Mouse (Mus musculus): ENCODE data around the gene Jsrp1. TPM values are rescaled to one million over a fixed set of nuclear protein-coding genes. Genes with fewer than 3 reads are reported as not detected.

Gene Jsrp1
- polyA plus RNA-seq, 1 experiment from 2014 or later = 5.6 TPM

GRCm38 (mm10) chr10:80848571-80848970 is 35.3 kb upstream of the Jsrp1 start:
- peaks cover 16% of the 10 kb centered on the region for H3K36me3 ChIP-seq (ENCODE audit: control insufficient read depth, insufficient read depth)
- ATAC-seq (replicated peaks; ENCODE audit: extremely low read depth, insufficient read depth, low FRiP score) = 0 out of 2 replicates have a peak, but pooled peaks have one; percentile 25
- 15% methylated on average over 10 of the region's 10 CpGs for WGBS
- H3K27ac ChIP-seq (ENCODE audit: low read length) = no peak overlapping the region
- H3K27me3 ChIP-seq (ENCODE audit: control insufficient read depth, insufficient read depth, low read length) = peaks cover 11% of the 10 kb centered on the region
- H3K9me3 ChIP-seq (replicated peaks; ENCODE audit: control insufficient read depth, low read length) = no peaks in the 10 kb centered on the region
- H3K4me1 ChIP-seq (ENCODE audit: control insufficient read depth, insufficient read depth, low read length) = peaks cover 11% of the 10 kb centered on the region
- H3K4me3 ChIP-seq (ENCODE audit: low read length) = no peak overlapping the region
- H3K4me2 ChIP-seq (ENCODE audit: low read depth, low read length) = no peak overlapping the region
- no peak overlapping the region for H3K9ac ChIP-seq (ENCODE audit: low read length)

GRCm38 (mm10) chr10:80845732-80846131 is 32.4 kb upstream of the Jsrp1 start:
- ATAC-seq (replicated peaks; ENCODE audit: extremely low read depth, insufficient read depth, low FRiP score) = no peak
- Histone ChIP-seq H3K9me3 (replicated peaks; ENCODE audit: control insufficient read depth, low read length) (no peaks in the 10 kb centered on the region), H3K27me3 (ENCODE audit: control insufficient read depth, insufficient read depth, low read length) (peaks cover 26% of the 10 kb centered on the region), H3K9ac (ENCODE audit: low read length) (no peak overlapping the region), H3K27ac (ENCODE audit: low read length) (no peak overlapping the region), H3K4me2 (ENCODE audit: low read depth, low read length) (no peak overlapping the region), H3K4me1 (ENCODE audit: control insufficient read depth, insufficient read depth, low read length) (peaks cover 14% of the 10 kb centered on the region), H3K36me3 (ENCODE audit: control insufficient read depth, insufficient read depth) (no peaks in the 10 kb centered on the region), H3K4me3 (ENCODE audit: low read length) (no peak overlapping the region)
- WGBS = 69% methylated on average over 12 of the region's 12 CpGs

- no peak overlapping the region for H3K4me3 ChIP-seq (ENCODE audit: low read length)
- H3K9ac ChIP-seq (ENCODE audit: low read length) = no peak overlapping the region
- 47% methylated on average over 8 of the region's 8 CpGs for WGBS
- no peak overlapping the region for H3K4me2 ChIP-seq (ENCODE audit: low read depth, low read length)
- no peaks in the 10 kb centered on the region for H3K36me3 ChIP-seq (ENCODE audit: control insufficient read depth, insufficient read depth)
- H3K27ac ChIP-seq (ENCODE audit: low read length) = no peak overlapping the region
- H3K27me3 ChIP-seq (ENCODE audit: control insufficient read depth, insufficient read depth, low read length) = peaks cover 26% of the 10 kb centered on the region
- no peak for ATAC-seq (replicated peaks; ENCODE audit: extremely low read depth, insufficient read depth, low FRiP score)
- H3K9me3 ChIP-seq (replicated peaks; ENCODE audit: control insufficient read depth, low read length) = no peaks in the 10 kb centered on the region
- H3K4me1 ChIP-seq (ENCODE audit: control insufficient read depth, insufficient read depth, low read length) = peaks cover 14% of the 10 kb centered on the region
Measured at GRCm38 (mm10) chr10:80845055-80845693, 31.9 kb upstream of the Jsrp1 start.

GRCm38 (mm10) chr10:80843931-80844547 is 30.7 kb upstream of the Jsrp1 start, which contains the start of gene Lingo3:
Gene Lingo3 (minus strand): TSS chr10:80844039.
- no peaks in the 10 kb centered on the region for H3K36me3 ChIP-seq (ENCODE audit: control insufficient read depth, insufficient read depth)
- no peak for ATAC-seq (replicated peaks; ENCODE audit: extremely low read depth, insufficient read depth, low FRiP score)
- 6% methylated on average over 48 of the region's 51 CpGs for WGBS

GRCm38 (mm10) chr10:80843087-80843930 is 30.0 kb upstream of the Jsrp1 start:
- Histone ChIP-seq H3K36me3 (ENCODE audit: control insufficient read depth, insufficient read depth) (no peaks in the 10 kb centered on the region), H3K27ac (ENCODE audit: low read length) (no peak overlapping the region), H3K9ac (ENCODE audit: low read length) (peak overlapping the region; percentile 57), H3K4me1 (ENCODE audit: control insufficient read depth, insufficient read depth, low read length) (peaks cover 7% of the 10 kb centered on the region), H3K4me2 (ENCODE audit: low read depth, low read length) (peak overlapping the region; percentile 79), H3K9me3 (replicated peaks; ENCODE audit: control insufficient read depth, low read length) (no peaks in the 10 kb centered on the region), H3K4me3 (ENCODE audit: low read length) (peak overlapping the region; percentile 54), H3K27me3 (ENCODE audit: control insufficient read depth, insufficient read depth, low read length) (peaks cover 26% of the 10 kb centered on the region)
- ATAC-seq (replicated peaks; ENCODE audit: extremely low read depth, insufficient read depth, low FRiP score) = no peak
- 10% methylated on average over 32 of the region's 32 CpGs for WGBS

More at GRCm38 (mm10) chr10:80843931-80844547, 30.7 kb upstream of the Jsrp1 start, which contains the start of gene Lingo3:
- no peak within 1 kb of the TSS for H3K27ac ChIP-seq (ENCODE audit: low read length)
- peak within 1 kb of the TSS; percentile 54 for H3K4me3 ChIP-seq (ENCODE audit: low read length)
- peaks cover 12% of the 10 kb centered on the region for H3K4me1 ChIP-seq (ENCODE audit: control insufficient read depth, insufficient read depth, low read length)
- H3K4me2 ChIP-seq (ENCODE audit: low read depth, low read length) = peak within 1 kb of the TSS; percentile 79
- peaks cover 26% of the 10 kb centered on the region for H3K27me3 ChIP-seq (ENCODE audit: control insufficient read depth, insufficient read depth, low read length)
- peak within 1 kb of the TSS; percentile 57 for H3K9ac ChIP-seq (ENCODE audit: low read length)
- no peaks in the 10 kb centered on the region for H3K9me3 ChIP-seq (replicated peaks; ENCODE audit: control insufficient read depth, low read length)

GRCm38 (mm10) chr10:80842334-80842733 is 29.0 kb upstream of the Jsrp1 start:
- Histone ChIP-seq H3K27ac (ENCODE audit: low read length) (no peak overlapping the region), H3K9ac (ENCODE audit: low read length) (no peak overlapping the region), H3K36me3 (ENCODE audit: control insufficient read depth, insufficient read depth) (no peaks in the 10 kb centered on the region), H3K4me1 (ENCODE audit: control insufficient read depth, insufficient read depth, low read length) (peaks cover 14% of the 10 kb centered on the region), H3K27me3 (ENCODE audit: control insufficient read depth, insufficient read depth, low read length) (peaks cover 26% of the 10 kb centered on the region), H3K4me3 (ENCODE audit: low read length) (no peak overlapping the region), H3K9me3 (replicated peaks; ENCODE audit: control insufficient read depth, low read length) (no peaks in the 10 kb centered on the region), H3K4me2 (ENCODE audit: low read depth, low read length) (no peak overlapping the region)
- no peak for ATAC-seq (replicated peaks; ENCODE audit: extremely low read depth, insufficient read depth, low FRiP score)
- WGBS = 80% methylated on average over 15 of the region's 15 CpGs

GRCm38 (mm10) chr10:80841685-80842084 is 28.4 kb upstream of the Jsrp1 start:
- no peak for ATAC-seq (replicated peaks; ENCODE audit: extremely low read depth, insufficient read depth, low FRiP score)
- Histone ChIP-seq H3K9ac (ENCODE audit: low read length) (no peak overlapping the region), H3K4me3 (ENCODE audit: low read length) (no peak overlapping the region), H3K4me2 (ENCODE audit: low read depth, low read length) (no peak overlapping the region), H3K4me1 (ENCODE audit: control insufficient read depth, insufficient read depth, low read length) (peaks cover 20% of the 10 kb centered on the region), H3K27ac (ENCODE audit: low read length) (no peak overlapping the region), H3K9me3 (replicated peaks; ENCODE audit: control insufficient read depth, low read length) (no peaks in the 10 kb centered on the region), H3K27me3 (ENCODE audit: control insufficient read depth, insufficient read depth, low read length) (peaks cover 26% of the 10 kb centered on the region), H3K36me3 (ENCODE audit: control insufficient read depth, insufficient read depth) (no peaks in the 10 kb centered on the region)
- 86% methylated on average over 2 of the region's 2 CpGs for WGBS

- Histone ChIP-seq H3K9ac (ENCODE audit: low read length) (no peak overlapping the region), H3K4me3 (ENCODE audit: low read length) (no peak overlapping the region), H3K27me3 (ENCODE audit: control insufficient read depth, insufficient read depth, low read length) (peaks cover 43% of the 10 kb centered on the region), H3K4me1 (ENCODE audit: control insufficient read depth, insufficient read depth, low read length) (peaks cover 22% of the 10 kb centered on the region), H3K9me3 (replicated peaks; ENCODE audit: control insufficient read depth, low read length) (no peaks in the 10 kb centered on the region), H3K36me3 (ENCODE audit: control insufficient read depth, insufficient read depth) (no peaks in the 10 kb centered on the region), H3K27ac (ENCODE audit: low read length) (no peak overlapping the region), H3K4me2 (ENCODE audit: low read depth, low read length) (no peak overlapping the region)
- 64% methylated on average over 6 of the region's 6 CpGs for WGBS
- ATAC-seq (replicated peaks; ENCODE audit: extremely low read depth, insufficient read depth, low FRiP score) = no peak
Measured at GRCm38 (mm10) chr10:80839848-80840247, 26.6 kb upstream of the Jsrp1 start.
